ENCODE assay signal across 20 mouse cellular contexts in the genomic region with DNA sequence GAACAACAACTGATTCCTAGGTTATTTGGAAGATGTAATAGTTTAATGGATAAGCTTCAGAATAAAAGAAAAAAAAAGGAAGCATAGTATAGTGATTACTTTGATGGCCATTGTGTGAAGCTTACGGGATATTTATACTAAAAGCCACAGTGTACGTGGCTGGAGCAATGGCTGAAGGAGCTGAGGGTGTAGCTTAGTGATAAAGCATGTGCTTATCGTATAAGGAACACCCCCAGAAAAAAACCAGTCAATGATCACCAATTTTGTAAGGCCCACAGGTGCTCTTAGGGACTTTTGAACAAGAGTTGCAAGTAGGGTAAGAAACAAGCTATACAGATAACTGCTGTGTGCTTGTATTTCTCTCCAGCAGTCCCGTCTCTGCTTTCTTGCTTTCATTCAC. TPM values are rescaled to one million over a fixed set of nuclear protein-coding genes. Genes with fewer than 3 reads are reported as not detected.
"Had no signal": no experiment of that assay in that cellular context is flagged by ENCODE, and none has a peak within 500 bp of the region (broad histone marks: within the 10 kb centered on the region; RNA-seq: fewer than 3 reads in every experiment).

No protein-coding gene starts in this region.

- ATAC-seq: hindbrain, embryonic 16.5 days had no signal

- DNase-seq: kidney, adult 18-20 months; kidney, postnatal 10 days; kidney, postnatal 4 days; lung, embryonic 14.5 days; lung, postnatal 10 days; lung, postnatal 4 days had no signal

- H3K27me3 ChIP-seq: limb, embryonic 15.5 days; megakaryocyte, embryonic 14.5 days; midbrain, embryonic 12.5 days; neural tube, embryonic 15.5 days had no signal

- H3K4me1 ChIP-seq: limb, embryonic 15.5 days; midbrain, embryonic 12.5 days; neural tube, embryonic 15.5 days had no signal

- H3K9me3 ChIP-seq: limb, embryonic 15.5 days; megakaryocyte, embryonic 14.5 days; midbrain, embryonic 12.5 days; neural tube, embryonic 15.5 days had no signal

- H3K4me2 ChIP-seq: limb, embryonic 15.5 days; lung, embryonic 14.5 days; midbrain, embryonic 12.5 days; neural tube, embryonic 15.5 days had no signal

- H3K27ac ChIP-seq: limb, embryonic 15.5 days; midbrain, embryonic 12.5 days; neural tube, embryonic 15.5 days; stomach, postnatal 0 days had no signal

- H3K9ac ChIP-seq: limb, embryonic 15.5 days; lung, embryonic 14.5 days; midbrain, embryonic 12.5 days; neural tube, embryonic 15.5 days had no signal

- H3K4me3 ChIP-seq: limb, embryonic 15.5 days; megakaryocyte, embryonic 14.5 days; midbrain, embryonic 12.5 days; myocyte; neural tube, embryonic 15.5 days had no signal

RNA-seq across cellular contexts. Expression of a gene that starts 50.0 kb away (rescaled TPM):
- total RNA-seq: layer of hippocampus, adult 8-10 months; layer of hippocampus, postnatal 14 days; left cerebral cortex, adult 8-10 months; left cerebral cortex, postnatal 25 days; midbrain, postnatal 0 days had no signal
- polyA plus RNA-seq: hindbrain, embryonic 16.5 days; limb, embryonic 11.5 days; lung, embryonic 14.5 days; midbrain, embryonic 12.5 days; midbrain, postnatal 0 days; myocyte; neural tube, embryonic 11.5 days; neural tube, embryonic 15.5 days had no signal
